Mouse (Mus musculus): ENCODE data around the gene Fstl1.

Fstl1 gene

GRCm38 (mm10) chr16:37776860-37777651 lies at the start of gene Fstl1:
Gene Fstl1 (plus strand): TSS chr16:37776873.
- in situ Hi-C loops (cut with MboI, MseI), result no loop called here

GRCm38 (mm10) chr16:37728674-37729073 lies 48.0 kb upstream of the Fstl1 start:
- in situ Hi-C loops (cut with MboI, MseI), result no loop called here

- in situ Hi-C loops (cut with MboI, MseI), result no loop called here
Observed at GRCm38 (mm10) chr16:37729381-37730150, 47.1 kb upstream of the Fstl1 start.

GRCm38 (mm10) chr16:37730293-37730835 lies 46.3 kb upstream of the Fstl1 start:
- in situ Hi-C loops (cut with MboI, MseI), result no loop called here

- in situ Hi-C loops (cut with MboI, MseI), result no loop called here
Observed at GRCm38 (mm10) chr16:37731431-37731830, 45.2 kb upstream of the Fstl1 start.

- in situ Hi-C loops (cut with MboI, MseI), result no loop called here
Observed at GRCm38 (mm10) chr16:37732023-37732761, 44.5 kb upstream of the Fstl1 start.

GRCm38 (mm10) chr16:37740076-37740475 lies 36.6 kb upstream of the Fstl1 start:
- in situ Hi-C loops (cut with MboI, MseI), result no loop called here

- in situ Hi-C loops (cut with MboI, MseI), result no loop called here
Observed at GRCm38 (mm10) chr16:37742266-37742665, 34.4 kb upstream of the Fstl1 start.

- in situ Hi-C loops (cut with MboI, MseI), result no loop called here
Observed at GRCm38 (mm10) chr16:37752876-37753275, 23.8 kb upstream of the Fstl1 start.

- in situ Hi-C loops (cut with MboI, MseI), result no loop called here
Observed at GRCm38 (mm10) chr16:37753809-37754208, 22.9 kb upstream of the Fstl1 start.

GRCm38 (mm10) chr16:37754483-37754882 lies 22.2 kb upstream of the Fstl1 start:
- in situ Hi-C loops (cut with MboI, MseI), result no loop called here

GRCm38 (mm10) chr16:37757223-37757622 lies 19.4 kb upstream of the Fstl1 start:
- in situ Hi-C loops (cut with MboI, MseI), result no loop called here

- in situ Hi-C loops (cut with MboI, MseI), result no loop called here
Observed at GRCm38 (mm10) chr16:37763797-37764196, 12.9 kb upstream of the Fstl1 start.

GRCm38 (mm10) chr16:37776166-37776859 lies 360 bp upstream of the Fstl1 start:
- in situ Hi-C loops (cut with MboI, MseI), result no loop called here

GRCm38 (mm10) chr16:37777796-37778475 lies 1.3 kb downstream of the Fstl1 start:
- in situ Hi-C loops (cut with MboI, MseI), result no loop called here

- in situ Hi-C loops (cut with MboI, MseI), result no loop called here
Observed at GRCm38 (mm10) chr16:37778529-37778928, 1.9 kb downstream of the Fstl1 start.

- in situ Hi-C loops (cut with MboI, MseI), result no loop called here
Observed at GRCm38 (mm10) chr16:37779651-37780280, 3.1 kb downstream of the Fstl1 start.

- in situ Hi-C loops (cut with MboI, MseI), result no loop called here
Observed at GRCm38 (mm10) chr16:37780386-37780785, 3.7 kb downstream of the Fstl1 start.

- in situ Hi-C loops (cut with MboI, MseI), result no loop called here
Observed at GRCm38 (mm10) chr16:37780911-37781310, 4.2 kb downstream of the Fstl1 start.

- in situ Hi-C loops (cut with MboI, MseI), result no loop called here
Observed at GRCm38 (mm10) chr16:37784526-37784925, 7.9 kb downstream of the Fstl1 start.
